Mouse (Mus musculus) spleen, adult 2 months (tissue): ENCODE measurements around the gene Pcdh9.

ENCODE experiments used
- CTCF ChIP-seq: fragments of 200-500 bp; IDR thresholded peaks from 2 replicates; pipeline ENCODE4 v1.5.1; 2011; ENCODE audit warnings: mild to moderate bottlenecking, inconsistent platforms; ENCODE audit not compliant: insufficient read depth, insufficient read length, insufficient replicate concordance; ENCODE audit errors: extremely low read depth
- POLR2A ChIP-seq: fragments of 200-500 bp; IDR thresholded peaks from 2 replicates; pipeline ENCODE4 v1.6.1; 2011; ENCODE audit warnings: low read depth, low read length, inconsistent platforms

- no peak for TF ChIP-seq CTCF
- TF ChIP-seq POLR2A, result no peak
These were observed 326.1 kb downstream of the Pcdh9 start for GRCm38 (mm10) chr14:93564361-93564760.
